Mouse (Mus musculus) liver, postnatal 0 days (tissue): Measurements from ENCODE around the gene Gm45713.

Source experiments
- CTCF ChIP-seq: sonication (generic); IDR thresholded peaks from 2 replicates; pipeline ENCODE4 v1.5.1; 2016; ENCODE audit warnings: antibody characterized with exemption, low read depth
- EP300 ChIP-seq: IDR thresholded peaks from 2 replicates; pipeline ENCODE4 v1.6.1; 2016; ENCODE audit warnings: antibody characterized with exemption, low read depth, mild to moderate bottlenecking

DNA sequence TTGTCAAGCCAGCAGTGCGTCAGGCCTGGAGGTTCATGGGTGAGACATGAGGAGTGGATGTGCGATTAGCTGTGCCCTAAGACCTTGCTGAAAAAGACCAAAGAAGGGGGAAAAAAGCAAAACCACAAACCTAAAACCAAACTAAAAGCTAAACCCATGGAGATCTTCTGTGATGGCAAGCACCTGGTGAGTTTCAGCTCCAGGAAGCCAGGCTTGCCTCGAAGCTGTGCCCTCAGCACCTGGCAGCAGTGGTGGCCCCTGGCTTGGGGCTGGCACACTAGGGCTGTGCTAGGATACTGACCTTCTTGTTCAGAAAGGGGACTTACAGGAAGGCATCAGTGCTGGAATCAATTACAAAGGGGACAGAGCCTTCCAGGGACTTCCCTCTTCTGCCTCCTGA is 5.3 kb upstream of the Gm45713 start:
- TF ChIP-seq CTCF: no peak
- TF ChIP-seq EP300: no peak
